Mouse (Mus musculus) thymus, adult 2 months (tissue): Measurements from ENCODE around the gene Lgals1.

ENCODE experiments used
- CTCF ChIP-seq: fragments of 200-500 bp; IDR thresholded peaks from 2 replicates; pipeline ENCODE4 v1.5.1; 2012; ENCODE audit warnings: mild to moderate bottlenecking, control low read depth, low read length, moderate library complexity, borderline replicate concordance; ENCODE audit not compliant: control insufficient read depth, poor library complexity, insufficient read depth; ENCODE audit errors: extremely low read depth
- POLR2A ChIP-seq: fragments of 200-500 bp; IDR thresholded peaks from 2 replicates; pipeline ENCODE4 v1.6.1; 2012; ENCODE audit warnings: mild to moderate bottlenecking, low read length, control low read depth, moderate library complexity; ENCODE audit not compliant: control insufficient read depth, poor library complexity, insufficient read depth; ENCODE audit errors: extremely low read depth

DNA sequence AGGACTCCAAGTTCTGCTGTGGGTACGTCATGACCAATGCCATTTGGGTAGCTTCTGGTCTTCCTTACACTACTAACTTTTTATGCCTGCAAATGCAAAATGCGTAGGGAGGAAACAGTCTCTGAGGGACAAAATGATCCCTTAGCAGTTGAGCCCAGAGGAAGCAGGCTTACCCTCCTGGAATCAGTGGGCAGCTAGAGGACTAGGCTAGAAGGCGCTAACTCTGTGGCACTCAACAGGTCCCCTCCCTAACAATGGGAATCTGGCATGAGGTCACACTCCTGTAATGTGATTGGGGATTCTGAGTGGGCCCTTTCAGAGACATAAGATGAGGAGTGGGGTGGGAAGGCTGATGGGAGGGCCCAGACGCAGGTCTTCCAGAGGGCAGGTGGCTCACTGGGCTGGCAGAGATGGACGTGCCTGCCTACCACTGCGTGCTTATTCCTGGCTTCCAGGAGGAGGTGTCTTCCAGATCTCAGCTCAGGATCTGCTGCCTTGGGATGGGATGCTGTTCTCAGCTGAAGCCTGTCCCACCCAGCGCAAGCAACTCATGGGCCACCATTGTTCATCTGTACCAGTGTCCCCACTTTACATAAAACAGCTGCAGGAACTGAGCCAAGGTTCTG is 4.4 kb downstream of the Lgals1 start:
- TF ChIP-seq CTCF (no peak), POLR2A (no peak)
